In the genomic region with DNA sequence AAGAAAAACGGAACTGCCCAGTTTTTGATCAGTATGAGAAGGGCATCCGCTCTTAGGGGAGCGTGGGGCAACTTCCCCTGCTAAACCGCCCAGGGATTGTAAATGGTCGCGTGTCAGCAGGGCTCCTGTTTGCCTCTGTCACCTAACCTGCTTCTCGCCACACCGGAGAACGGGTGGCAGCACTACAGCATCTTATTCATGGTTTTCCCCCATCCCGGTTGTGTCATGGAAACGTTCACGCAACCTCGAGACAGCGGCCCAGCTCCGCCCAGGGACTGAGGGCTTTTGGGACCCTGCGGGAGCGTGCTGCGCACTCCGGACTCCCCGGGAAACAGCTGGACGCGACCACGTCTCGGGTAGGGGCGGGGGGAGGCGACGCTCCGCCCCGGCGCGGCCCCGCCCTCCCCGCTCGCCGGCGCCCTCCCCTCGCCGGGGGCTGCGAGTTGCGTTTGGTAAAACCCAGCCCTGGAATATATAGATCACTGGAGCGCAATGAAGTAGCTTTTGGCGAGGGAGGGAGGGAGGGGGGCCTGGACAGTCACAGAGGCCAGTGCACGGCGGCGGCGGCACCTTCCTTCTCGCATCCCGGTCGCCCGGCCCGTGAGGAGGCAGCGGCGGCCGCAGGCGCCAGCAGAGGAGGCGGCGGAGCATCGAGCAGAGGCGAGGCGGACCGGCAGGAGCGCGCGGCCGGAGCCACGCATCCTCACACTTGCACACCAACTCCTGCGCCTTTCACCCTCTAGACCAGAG, we compare ENCODE assay signal across 8 mouse cellular contexts. TPM values are rescaled to one million over a fixed set of nuclear protein-coding genes. Genes with fewer than 3 reads are reported as not detected.
DNase-seq lines count a peak whose midpoint lies in the region; ATAC-seq and TF ChIP-seq lines count a peak whose summit lies in the region.

Gene Chst11 (plus strand): TSS at position 549 of the 750 bp plus-strand sequence.

- peak within 1 kb of the TSS; percentile 91 for H3K4me2 ChIP-seq in CH12.LX (ENCODE audit: insufficient read depth, low read depth, poor library complexity, severe bottlenecking)
- H3K4me2 ChIP-seq in forebrain, embryonic 11.5 days (ENCODE audit: low read depth, low read length, severe bottlenecking): peak within 1 kb of the TSS; percentile 84
- peak within 1 kb of the TSS; percentile 88 for H3K4me2 ChIP-seq in heart, embryonic 16.5 days (ENCODE audit: low read depth, low read length)
- peak within 1 kb of the TSS; percentile 95 for H3K4me2 ChIP-seq in liver, embryonic 14.5 days (ENCODE audit: low read depth)
- H3K4me2 ChIP-seq in neural tube, embryonic 12.5 days (replicated peaks): peak within 1 kb of the TSS; percentile 82
- peak within 1 kb of the TSS; percentile 85 for H3K4me2 ChIP-seq in stomach, postnatal 0 days (replicated peaks; ENCODE audit: low read depth)

- H3K4me1 ChIP-seq in CH12.LX (ENCODE audit: control insufficient read depth in 1 of 2, insufficient read depth in 2 of 2): peaks cover 3 to 24% of the 10 kb centered on the region in 2 experiments; a peak in 3 of 4 replicates
- peaks cover 15% of the 10 kb centered on the region for H3K4me1 ChIP-seq in brown adipose tissue, adult 24 weeks (ENCODE audit: control insufficient read depth, insufficient read depth, insufficient read length, low read length)
- peaks cover 12% of the 10 kb centered on the region for H3K4me1 ChIP-seq in forebrain, embryonic 11.5 days (replicated peaks; ENCODE audit: control insufficient read depth, insufficient read depth, low read length)
- H3K4me1 ChIP-seq in heart, embryonic 16.5 days (ENCODE audit: control insufficient read depth, insufficient read depth, low read length): peaks cover 26% of the 10 kb centered on the region
- H3K4me1 ChIP-seq in liver, embryonic 14.5 days (replicated peaks; ENCODE audit: control insufficient read depth in 2 of 2, insufficient read depth in 2 of 2, low read length in 1 of 2): peaks cover 27 to 31% of the 10 kb centered on the region in 2 experiments
- peaks cover 35% of the 10 kb centered on the region for H3K4me1 ChIP-seq in neural tube, embryonic 12.5 days
- H3K4me1 ChIP-seq in stomach, postnatal 0 days (replicated peaks; ENCODE audit: control insufficient read depth, insufficient read depth): no peaks in the 10 kb centered on the region

- H3K36me3 ChIP-seq in CH12.LX (replicated peaks in 1 of 2; ENCODE audit: control insufficient read depth in 1 of 2, insufficient read depth in 1 of 2, low read length in 1 of 2): no peaks in the 10 kb centered on the region
- H3K36me3 ChIP-seq in forebrain, embryonic 11.5 days (ENCODE audit: control insufficient read depth, insufficient read depth, low read length): no peaks in the 10 kb centered on the region
- no peaks in the 10 kb centered on the region for H3K36me3 ChIP-seq in heart, embryonic 16.5 days (ENCODE audit: control insufficient read depth, insufficient read depth)
- no peaks in the 10 kb centered on the region for H3K36me3 ChIP-seq in liver, embryonic 14.5 days (replicated peaks; ENCODE audit: control insufficient read depth, insufficient read depth, low read depth)
- no peaks in the 10 kb centered on the region for H3K36me3 ChIP-seq in neural tube, embryonic 12.5 days
- no peaks in the 10 kb centered on the region for H3K36me3 ChIP-seq in stomach, postnatal 0 days (ENCODE audit: control insufficient read depth, insufficient read depth, low read length)

- no peak for TF ChIP-seq EP300 in CH12.LX (IDR thresholded peaks at IDR 0.05; ENCODE audit: low read length)
- no peak for TF ChIP-seq EP300 in liver, embryonic 14.5 days (IDR thresholded peaks at IDR 0.05; ENCODE audit: low read depth)
- no peak for TF ChIP-seq EP300 in stomach, postnatal 0 days (optimal IDR thresholded peaks at IDR 0.05)

- dilution Hi-C loops in CH12.LX (cut with MboI; ENCODE audit: extremely low pct_ligation_motif_present, extremely low pct_unique_long_range_greater_than_20kb, low sequenced_read_pairs): no loop called here

- WGBS in forebrain, embryonic 11.5 days: under 1% methylated on average over 67 of the region's 67 CpGs
- whole genome bisulfite sequencing in heart, embryonic 16.5 days: under 1% methylated on average over 66 of the region's 67 CpGs
- under 1% methylated on average over 62 of the region's 67 CpGs for WGBS in liver, embryonic 14.5 days (ENCODE audit: insufficient replicate concordance)
- under 1% methylated on average over 61 of the region's 67 CpGs for WGBS in neural tube, embryonic 12.5 days
- WGBS in stomach, postnatal 0 days: under 1% methylated on average over 53 of the region's 67 CpGs

- DNase-seq in CH12.LX (ENCODE audit: extremely low read depth): peak; percentile 71
- DNase-seq in forebrain, embryonic 11.5 days (ENCODE audit: low spot score): peak; percentile 90
- DNase-seq in kidney, postnatal 25 days: peak; percentile 70 to 87
- peak in 1 of 3 experiments; percentile 46 for DNase-seq in liver, embryonic 14.5 days (ENCODE audit: low read depth in 3 of 3, low spot score in 3 of 3)
- DNase-seq in stomach, postnatal 0 days (ENCODE audit: low spot score): peak; percentile 61

- peak within 1 kb of the TSS; percentile 69 to 87 (median 70) for H3K4me3 ChIP-seq in CH12.LX (replicated peaks in 1 of 3; ENCODE audit: low read depth in 2 of 3, low read length in 2 of 3, poor library complexity in 1 of 3)
- peak within 1 kb of the TSS; percentile 94 for H3K4me3 ChIP-seq in brown adipose tissue, adult 24 weeks (ENCODE audit: insufficient read depth, low read depth, low read length)
- H3K4me3 ChIP-seq in forebrain, embryonic 11.5 days (ENCODE audit: low read depth, low read length): peak within 1 kb of the TSS; percentile 72
- H3K4me3 ChIP-seq in heart, embryonic 16.5 days (ENCODE audit: low read length): peak within 1 kb of the TSS; percentile 86
- peak within 1 kb of the TSS; percentile 66 to 97 for H3K4me3 ChIP-seq in liver, embryonic 14.5 days (ENCODE audit: insufficient read depth in 1 of 2, low read depth in 2 of 2, low read length in 2 of 2)
- peak within 1 kb of the TSS; percentile 78 for H3K4me3 ChIP-seq in neural tube, embryonic 12.5 days
- H3K4me3 ChIP-seq in stomach, postnatal 0 days (ENCODE audit: low read depth, low read length): peak within 1 kb of the TSS; percentile 65

- TF ChIP-seq CTCF in CH12.LX (conservative IDR thresholded peaks at IDR 0.05 in 1 of 2, IDR thresholded peaks at IDR 0.05 in 1 of 2; ENCODE audit: low read depth in 2 of 2, low read length in 2 of 2): no peak
- no peak for TF ChIP-seq CTCF in liver, embryonic 14.5 days (IDR thresholded peaks at IDR 0.05; ENCODE audit: low read depth)
- TF ChIP-seq CTCF in stomach, postnatal 0 days (IDR thresholded peaks at IDR 0.05; ENCODE audit: low read depth): no peak

- H3K9me3 ChIP-seq in CH12.LX (replicated peaks; ENCODE audit: low read length): no peaks in the 10 kb centered on the region
- no peaks in the 10 kb centered on the region for H3K9me3 ChIP-seq in forebrain, embryonic 11.5 days (ENCODE audit: control insufficient read depth, low read length)
- H3K9me3 ChIP-seq in heart, embryonic 16.5 days (replicated peaks; ENCODE audit: control insufficient read depth, low read length): no peaks in the 10 kb centered on the region
- H3K9me3 ChIP-seq in liver, embryonic 14.5 days (ENCODE audit: control insufficient read depth, low read length): no peaks in the 10 kb centered on the region
- no peaks in the 10 kb centered on the region for H3K9me3 ChIP-seq in neural tube, embryonic 12.5 days
- no peaks in the 10 kb centered on the region for H3K9me3 ChIP-seq in stomach, postnatal 0 days (ENCODE audit: control insufficient read depth, low read length)

- peak; percentile 46; the same call in 1 of the 2 replicates for TF ChIP-seq POLR2A in CH12.LX (IDR thresholded peaks at IDR 0.05; ENCODE audit: low read depth, low read length)

- H3K79me2 ChIP-seq in CH12.LX (replicated peaks; ENCODE audit: control insufficient read depth, extremely low read depth, insufficient read depth, poor library complexity, severe bottlenecking): no peaks in the 10 kb centered on the region

- H3K27ac ChIP-seq in CH12.LX (ENCODE audit: insufficient read depth, low read depth): peak within 1 kb of the TSS; percentile 21; the same call in 1 of the 2 replicates
- H3K27ac ChIP-seq in brown adipose tissue, adult 24 weeks (replicated peaks; ENCODE audit: low read depth, low read length): peak within 1 kb of the TSS; percentile 73
- peak within 1 kb of the TSS; percentile 71 for H3K27ac ChIP-seq in forebrain, embryonic 11.5 days (ENCODE audit: low read depth, low read length)
- H3K27ac ChIP-seq in heart, embryonic 16.5 days (ENCODE audit: low read length): peak within 1 kb of the TSS; percentile 82
- peak within 1 kb of the TSS; percentile 21 for H3K27ac ChIP-seq in liver, embryonic 14.5 days
- H3K27ac ChIP-seq in neural tube, embryonic 12.5 days: peak within 1 kb of the TSS; percentile 64
- peak within 1 kb of the TSS; percentile 74 for H3K27ac ChIP-seq in stomach, postnatal 0 days (replicated peaks)

- peak; percentile 90 for ATAC-seq in forebrain, embryonic 11.5 days (replicated peaks; ENCODE audit: low FRiP score)
- peak; percentile 89 for ATAC-seq in heart, embryonic 16.5 days (replicated peaks; ENCODE audit: extremely low read depth, insufficient read depth, low FRiP score)
- ATAC-seq in liver, embryonic 14.5 days (ENCODE audit: insufficient read depth): peak; percentile 84
- peak; percentile 87 for ATAC-seq in neural tube, embryonic 12.5 days (ENCODE audit: low FRiP score, low read depth)
- ATAC-seq in stomach, postnatal 0 days (ENCODE audit: low FRiP score, low TSS enrichment): peak; percentile 82

- TF ChIP-seq RAD21 in CH12.LX (IDR thresholded peaks at IDR 0.05; ENCODE audit: low read depth, low read length): no peak

- H3K27me3 ChIP-seq in CH12.LX (replicated peaks): peaks cover 42% of the 10 kb centered on the region
- H3K27me3 ChIP-seq in forebrain, embryonic 11.5 days (ENCODE audit: control insufficient read depth, insufficient read depth, low read length): peaks cover 12% of the 10 kb centered on the region; the same call in 1 of the 2 replicates
- H3K27me3 ChIP-seq in heart, embryonic 16.5 days (ENCODE audit: control insufficient read depth, insufficient read depth, low read length): peaks cover 8% of the 10 kb centered on the region; the same call in 1 of the 2 replicates
- peaks cover 24% of the 10 kb centered on the region for H3K27me3 ChIP-seq in liver, embryonic 14.5 days (ENCODE audit: control insufficient read depth, insufficient read depth, low read length)
- H3K27me3 ChIP-seq in neural tube, embryonic 12.5 days (replicated peaks): peaks cover 12% of the 10 kb centered on the region
- no peaks in the 10 kb centered on the region for H3K27me3 ChIP-seq in stomach, postnatal 0 days (ENCODE audit: control insufficient read depth, insufficient read depth, low read length)

- H3K9ac ChIP-seq in CH12.LX (ENCODE audit: insufficient read depth, low read depth): peak within 1 kb of the TSS; percentile 48
- H3K9ac ChIP-seq in forebrain, embryonic 11.5 days (ENCODE audit: low read length): peak within 1 kb of the TSS; percentile 85
- H3K9ac ChIP-seq in heart, embryonic 16.5 days (ENCODE audit: low read length): peak within 1 kb of the TSS; percentile 87
- H3K9ac ChIP-seq in liver, embryonic 14.5 days (replicated peaks): peak within 1 kb of the TSS; percentile 91
- H3K9ac ChIP-seq in neural tube, embryonic 12.5 days: peak within 1 kb of the TSS; percentile 83
- peak within 1 kb of the TSS; percentile 54 for H3K9ac ChIP-seq in stomach, postnatal 0 days (ENCODE audit: low read length)

- in situ Hi-C loops in CH12.LX (cut with MboI; ENCODE audit: low pct_ligation_motif_present, low pct_unique_long_range_greater_than_20kb, low sequenced_read_pairs): loop anchor here (10.0 kb wide), 1 partner anchor 50 kb away; no protein-coding TSS in a partner anchor

RNA-seq across cellular contexts. Expression of gene Chst11, which starts in this region (rescaled TPM):
- 3.6 TPM in 2 replicates for total RNA-seq in CH12.LX (2012; rRNA removed)
- 5.2 and 5.3 TPM in 2 replicates for total RNA-seq in CH12.LX (2014; rRNA removed)
- polyA plus RNA-seq in CH12.LX (2012; ENCODE audit: insufficient read length, low read depth): 3.5 and 4.5 TPM in 2 replicates
- polyA plus RNA-seq in brown adipose tissue, adult 24 weeks (2012; ENCODE audit: insufficient read depth, insufficient read length, missing spikeins): 5.9 and 10.1 TPM in 2 replicates
- 1.9 and 2.4 TPM in 2 replicates for polyA plus RNA-seq in forebrain, embryonic 11.5 days (2014; fragmentation: Nextera tagmentation; extraction: Ambion mirVana)
- 2.3 and 2.6 TPM in 2 replicates for polyA plus RNA-seq in heart, embryonic 16.5 days (2015; fragmentation: Nextera tagmentation; extraction: Ambion mirVana)
- 5.2 TPM in 2 replicates for polyA plus RNA-seq in liver, embryonic 14.5 days (2012; rRNA removed)
- 1.8 and 2.0 TPM in 2 replicates for polyA plus RNA-seq in liver, embryonic 14.5 days (2014; fragmentation: Nextera tagmentation; extraction: Ambion mirVana)
- polyA plus RNA-seq in neural tube, embryonic 12.5 days (2016; fragmentation: Nextera tagmentation; extraction: Ambion mirVana): 3.0 and 3.1 TPM in 2 replicates
- polyA plus RNA-seq in stomach, postnatal 0 days (2015; fragmentation: Nextera tagmentation; extraction: Ambion mirVana): 0.35 and 0.45 TPM in 2 replicates

Comparison
In these comparisons a context has a peak if more than half of its experiments do, and no peak if none do; other contexts are left out.
1. Peak in DNase-seq, ATAC-seq, H3K4me3 ChIP-seq, H3K27ac ChIP-seq, H3K9ac ChIP-seq and H3K4me2 ChIP-seq in stomach, postnatal 0 days; RNA of the gene not detected or under 1 TPM.
2. H3K27ac ChIP-seq: peak in every context shown above with its lines; median percentile 82 in heart, embryonic 16.5 days; 74 in stomach, postnatal 0 days; 73 in brown adipose tissue, adult 24 weeks; 71 in forebrain, embryonic 11.5 days; 64 in neural tube, embryonic 12.5 days; 21 in CH12.LX; 21 in liver, embryonic 14.5 days.